Mouse (Mus musculus) forebrain, embryonic 15.5 days (tissue): ENCODE data around the gene Ehf. TPM values are rescaled to one million over a fixed set of nuclear protein-coding genes. Genes with fewer than 3 reads are reported as not detected.

Source experiments
- ATAC-seq: fragments of 200-750 bp; cut with Nextera tagmentation; replicated peaks from 2 replicates; pipeline ENCODE4 v1.8.0; 2017; ENCODE audit warnings: mild to moderate bottlenecking, moderate TSS enrichment, moderate library complexity
- H3K27ac ChIP-seq: fragments of 300-500 bp; sonication (generic); replicated peaks from 2 replicates; pipeline ENCODE4 v1.5.1; 2015; ENCODE audit warnings: mild to moderate bottlenecking, inconsistent platforms
- H3K27me3 ChIP-seq: fragments of 300-500 bp; sonication (generic); 2 replicates; pipeline ENCODE4 v1.6.1; 2015; ENCODE audit warnings: inconsistent platforms
- H3K36me3 ChIP-seq: fragments of 300-500 bp; sonication (generic); 2 replicates; pipeline ENCODE4 v1.6.1; 2015; ENCODE audit warnings: mild to moderate bottlenecking, inconsistent platforms
- H3K4me1 ChIP-seq: fragments of 300-500 bp; sonication (generic); 2 replicates; pipeline ENCODE4 v1.6.1; 2015; ENCODE audit warnings: inconsistent platforms
- H3K4me2 ChIP-seq: fragments of 300-500 bp; sonication (generic); replicated peaks from 2 replicates; pipeline ENCODE4 v1.6.1; 2015; ENCODE audit warnings: mild to moderate bottlenecking, inconsistent platforms
- H3K4me3 ChIP-seq: fragments of 300-500 bp; sonication (generic); 2 replicates; pipeline ENCODE4 v1.5.1; 2015; ENCODE audit warnings: mild to moderate bottlenecking, inconsistent platforms
- H3K9ac ChIP-seq: fragments of 300-500 bp; sonication (generic); replicated peaks from 2 replicates; pipeline ENCODE4 v1.6.1; 2015; ENCODE audit warnings: mild to moderate bottlenecking, inconsistent platforms
- H3K9me3 ChIP-seq: fragments of 300-500 bp; sonication (generic); 2 replicates; pipeline ENCODE4 v1.6.1; 2016; ENCODE audit warnings: inconsistent platforms
- WGBS: fragments of 180-500 bp; shearing (Covaris S2); methylation state at CpG from one replicate; pipeline ENCODE4 v1.1.7; 2015; ENCODE audit warnings: mixed read lengths; 5-methylcytosine and 5-hydroxymethylcytosine counted together
- polyA plus RNA-seq: library from polyadenylated mRNA; unstranded; fragments of >200 nt; fragmentation: Nextera tagmentation; extraction: Ambion mirVana; gene quantifications from 2 replicates; pipeline ENCODE4 v1.2.1, GENCODE M21; 2015

Gene Ehf
- 0.06 and 0.22 TPM in 2 replicates for polyA plus RNA-seq

- Histone ChIP-seq H3K27ac (no peak within 1 kb of the TSS), H3K4me2 (no peak within 1 kb of the TSS), H3K36me3 (no peaks in the 10 kb centered on the region), H3K9ac (no peak within 1 kb of the TSS), H3K9me3 (no peaks in the 10 kb centered on the region), H3K4me3 (no peak within 1 kb of the TSS), H3K27me3 (no peaks in the 10 kb centered on the region), H3K4me1 (no peaks in the 10 kb centered on the region)
- 71% methylated on average over 9 of the region's 9 CpGs for WGBS
- ATAC-seq, result no peak
Measured at GRCm38 (mm10) chr2:103303132-103303531, at the start of gene Ehf. TSS of gene Ehf (minus strand) at chr2:103303278.

GRCm38 (mm10) chr2:103347417-103347891, 44.4 kb upstream of the Ehf start:
- no peak overlapping the region for H3K4me2 ChIP-seq

GRCm38 (mm10) chr2:103346751-103347289, 43.7 kb upstream of the Ehf start:
- Histone ChIP-seq H3K9me3 (no peaks in the 10 kb centered on the region), H3K4me1 (no peaks in the 10 kb centered on the region), H3K4me3 (no peak overlapping the region), H3K9ac (no peak overlapping the region), H3K4me2 (no peak overlapping the region), H3K27ac (no peak overlapping the region), H3K36me3 (no peaks in the 10 kb centered on the region), H3K27me3 (no peaks in the 10 kb centered on the region)
- 66% methylated on average over 3 of the region's 3 CpGs for WGBS
- ATAC-seq, result peak; percentile 51

More at GRCm38 (mm10) chr2:103347417-103347891, 44.4 kb upstream of the Ehf start:
- H3K9ac ChIP-seq, result no peak overlapping the region
- WGBS, result 12% methylated on average over 5 of the region's 5 CpGs
- no peak overlapping the region for H3K27ac ChIP-seq
- no peak; the same call in 1 of the 2 replicates for ATAC-seq
- no peaks in the 10 kb centered on the region for H3K36me3 ChIP-seq
- H3K4me1 ChIP-seq, result no peaks in the 10 kb centered on the region
- no peaks in the 10 kb centered on the region for H3K27me3 ChIP-seq
- H3K4me3 ChIP-seq, result no peak overlapping the region
- no peaks in the 10 kb centered on the region for H3K9me3 ChIP-seq

GRCm38 (mm10) chr2:103343611-103344010, 40.5 kb upstream of the Ehf start:
- Histone ChIP-seq H3K36me3 (no peaks in the 10 kb centered on the region), H3K9ac (no peak overlapping the region), H3K27me3 (no peaks in the 10 kb centered on the region), H3K27ac (no peak overlapping the region), H3K4me3 (no peak overlapping the region), H3K9me3 (no peaks in the 10 kb centered on the region), H3K4me2 (no peak overlapping the region), H3K4me1 (no peaks in the 10 kb centered on the region)
- 83% methylated on average over 7 of the region's 7 CpGs for WGBS
- no peak for ATAC-seq

DNA sequence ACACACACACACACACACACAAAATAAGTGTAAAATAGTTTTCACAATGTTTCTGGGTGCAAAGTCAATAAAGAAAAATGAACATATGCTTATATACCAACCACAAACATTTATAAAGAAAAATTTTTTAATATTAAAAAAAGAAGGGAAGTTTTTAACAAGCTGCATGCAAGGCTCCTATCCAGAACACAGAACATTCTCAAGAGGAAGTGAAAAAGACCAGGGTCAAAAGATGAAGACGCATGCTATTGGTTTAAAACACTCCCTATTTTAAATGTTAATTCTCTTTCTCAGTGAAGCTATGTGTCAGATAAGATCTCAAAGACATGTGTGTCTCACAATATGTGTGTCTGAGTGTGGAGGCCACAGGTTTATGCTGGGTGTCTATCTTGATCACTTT, 39.0 kb upstream of the Ehf start:
- no peaks in the 10 kb centered on the region for H3K4me1 ChIP-seq
- ATAC-seq, result no peak
- 88% methylated on average over 1 of the region's 1 CpGs for WGBS

GRCm38 (mm10) chr2:103341375-103341971, 38.4 kb upstream of the Ehf start:
- Histone ChIP-seq H3K27ac (no peak overlapping the region), H3K27me3 (no peaks in the 10 kb centered on the region), H3K4me2 (no peak overlapping the region), H3K36me3 (no peaks in the 10 kb centered on the region), H3K4me3 (no peak overlapping the region), H3K9me3 (no peaks in the 10 kb centered on the region), H3K4me1 (no peaks in the 10 kb centered on the region), H3K9ac (no peak overlapping the region)
- WGBS, result 93% methylated on average over 1 of the region's 1 CpGs
- no peak for ATAC-seq

More for the DNA sequence above, 39.0 kb upstream of the Ehf start:
- Histone ChIP-seq H3K36me3 (no peaks in the 10 kb centered on the region), H3K9ac (no peak overlapping the region), H3K4me3 (no peak overlapping the region), H3K27ac (no peak overlapping the region), H3K27me3 (no peaks in the 10 kb centered on the region), H3K4me2 (no peak overlapping the region), H3K9me3 (no peaks in the 10 kb centered on the region)

DNA sequence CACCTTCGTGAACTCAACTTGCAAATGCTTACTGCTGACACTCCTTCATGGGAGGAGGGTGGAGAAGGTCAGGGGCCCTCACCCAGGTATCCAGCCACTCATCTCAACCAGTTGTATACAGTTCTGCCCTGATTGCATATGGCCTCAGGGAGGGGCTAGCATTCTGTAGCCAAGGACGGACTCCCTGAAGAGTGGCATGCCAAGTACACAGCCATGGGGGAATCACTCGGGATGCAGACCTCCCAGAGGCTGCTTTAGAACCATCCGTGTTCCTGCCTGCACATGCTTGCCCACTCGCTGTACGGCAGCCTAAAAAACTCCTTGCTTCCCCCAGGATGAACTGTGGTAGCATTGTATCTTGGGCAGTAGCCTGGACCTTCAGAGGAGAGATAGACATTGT, 35.6 kb upstream of the Ehf start:
- Histone ChIP-seq H3K36me3 (no peaks in the 10 kb centered on the region), H3K27ac (no peak overlapping the region), H3K9me3 (no peaks in the 10 kb centered on the region), H3K4me1 (no peaks in the 10 kb centered on the region), H3K27me3 (no peaks in the 10 kb centered on the region), H3K4me3 (no peak overlapping the region), H3K4me2 (no peak overlapping the region), H3K9ac (no peak overlapping the region)
- 88% methylated on average over 6 of the region's 6 CpGs for WGBS
- no peak for ATAC-seq

- Histone ChIP-seq H3K9ac (no peak overlapping the region), H3K9me3 (no peaks in the 10 kb centered on the region), H3K27ac (no peak overlapping the region), H3K4me2 (no peak overlapping the region), H3K4me3 (no peak overlapping the region), H3K4me1 (no peaks in the 10 kb centered on the region), H3K27me3 (no peaks in the 10 kb centered on the region), H3K36me3 (no peaks in the 10 kb centered on the region)
- no peak for ATAC-seq
- 83% methylated on average over 3 of the region's 3 CpGs for WGBS
Measured at GRCm38 (mm10) chr2:103337370-103337769, 34.3 kb upstream of the Ehf start.

- no peak for ATAC-seq
- H3K4me1 ChIP-seq, result no peaks in the 10 kb centered on the region
- H3K4me2 ChIP-seq, result no peak overlapping the region
- no peaks in the 10 kb centered on the region for H3K27me3 ChIP-seq
- no peak overlapping the region for H3K9ac ChIP-seq
- 80% methylated on average over 11 of the region's 11 CpGs for WGBS
- no peak overlapping the region for H3K27ac ChIP-seq
- no peaks in the 10 kb centered on the region for H3K9me3 ChIP-seq
- no peak overlapping the region for H3K4me3 ChIP-seq
- no peaks in the 10 kb centered on the region for H3K36me3 ChIP-seq
Measured at GRCm38 (mm10) chr2:103336621-103337020, 33.5 kb upstream of the Ehf start.

- Histone ChIP-seq H3K36me3 (no peaks in the 10 kb centered on the region), H3K4me2 (no peak overlapping the region), H3K27ac (no peak overlapping the region), H3K9me3 (no peaks in the 10 kb centered on the region), H3K9ac (no peak overlapping the region), H3K4me1 (no peaks in the 10 kb centered on the region), H3K4me3 (no peak overlapping the region), H3K27me3 (no peaks in the 10 kb centered on the region)
- 76% methylated on average over 3 of the region's 3 CpGs for WGBS
- no peak for ATAC-seq
Measured at GRCm38 (mm10) chr2:103336000-103336399, 32.9 kb upstream of the Ehf start.

DNA sequence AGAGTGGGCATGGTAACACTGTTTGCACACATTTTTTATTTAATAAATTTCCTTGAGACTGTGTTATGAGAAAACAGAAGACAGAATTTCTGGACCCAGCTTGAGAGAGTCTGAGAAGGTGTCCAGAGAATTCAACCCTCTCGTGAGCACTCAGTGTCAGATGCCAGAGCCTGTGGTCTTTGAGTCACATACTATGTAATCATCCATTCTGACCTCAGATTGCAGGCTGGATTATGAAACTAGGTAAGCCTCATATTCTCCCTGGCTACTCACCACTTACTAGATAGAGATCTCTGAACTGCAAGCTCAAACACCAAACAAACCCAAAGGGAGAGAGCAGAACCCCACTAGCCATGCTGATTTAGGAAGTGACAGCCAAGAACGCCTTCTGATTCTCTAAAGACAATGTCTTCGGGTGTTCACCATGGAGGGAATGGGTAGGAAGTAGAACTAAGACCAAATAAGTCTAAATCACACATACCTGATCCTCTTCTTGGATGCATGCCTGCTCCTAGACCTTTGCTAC, 28.7 kb upstream of the Ehf start:
- 88% methylated on average over 3 of the region's 3 CpGs for WGBS
- ATAC-seq, result no peak
- no peak overlapping the region for H3K4me3 ChIP-seq

GRCm38 (mm10) chr2:103328731-103329130, 25.7 kb upstream of the Ehf start:
- H3K9me3 ChIP-seq, result no peaks in the 10 kb centered on the region
- H3K27me3 ChIP-seq, result no peaks in the 10 kb centered on the region
- no peaks in the 10 kb centered on the region for H3K4me1 ChIP-seq
- H3K9ac ChIP-seq, result no peak overlapping the region
- no peak for ATAC-seq
- no peak overlapping the region for H3K27ac ChIP-seq
- H3K36me3 ChIP-seq, result no peaks in the 10 kb centered on the region
- H3K4me2 ChIP-seq, result no peak overlapping the region
- H3K4me3 ChIP-seq, result no peak overlapping the region
- WGBS, result 97% methylated on average over 4 of the region's 4 CpGs

More for the DNA sequence above, 28.7 kb upstream of the Ehf start:
- Histone ChIP-seq H3K9me3 (no peaks in the 10 kb centered on the region), H3K36me3 (no peaks in the 10 kb centered on the region), H3K27ac (no peak overlapping the region), H3K4me1 (no peaks in the 10 kb centered on the region), H3K27me3 (no peaks in the 10 kb centered on the region), H3K9ac (no peak overlapping the region), H3K4me2 (no peak overlapping the region)
